Mouse (Mus musculus) olfactory bulb, adult 2 months (tissue): ENCODE measurements around the gene Rbfox2. TPM values are rescaled to one million over a fixed set of nuclear protein-coding genes. Genes with fewer than 3 reads are reported as not detected.
A peak's percentile ranks its signal among the peaks of the same experiment; 100 is the strongest.
"Not testable (repeated sequence)": the region's sequence is repeated elsewhere in the genome, so short reads cannot be mapped to it uniquely, and the experiment has no call there.

Experiments used
- H3K27ac ChIP-seq: fragments of 200-500 bp; 2 replicates; pipeline ENCODE4 v1.5.1; 2012; ENCODE audit warnings: low read depth, low read length; ENCODE audit not compliant: insufficient read depth
- H3K4me1 ChIP-seq: fragments of 200-500 bp; 2 replicates; pipeline ENCODE4 v1.6.1; 2012; ENCODE audit warnings: low read length; ENCODE audit not compliant: control insufficient read depth, insufficient read depth
- H3K4me3 ChIP-seq: fragments of 200-500 bp; 2 replicates; pipeline ENCODE4 v1.5.1; 2012; ENCODE audit warnings: mild to moderate bottlenecking, low read depth, low read length, moderate library complexity; ENCODE audit not compliant: insufficient read depth
- CTCF ChIP-seq: fragments of 200-500 bp; IDR thresholded peaks from 2 replicates; pipeline ENCODE4 v1.5.1; 2012; ENCODE audit warnings: low read depth, mild to moderate bottlenecking, low read length, moderate library complexity; ENCODE audit not compliant: insufficient read depth
- POLR2A ChIP-seq: fragments of 200-500 bp; IDR thresholded peaks from 2 replicates; pipeline ENCODE4 v1.6.1; 2012; ENCODE audit warnings: mild to moderate bottlenecking, low read depth, low read length, moderate library complexity; ENCODE audit not compliant: insufficient read depth
- WGBS: fragments of 180-500 bp; shearing (Covaris S2); methylation state at CpG from one replicate; pipeline ENCODE4 v1.1.7; 2018; 5-methylcytosine and 5-hydroxymethylcytosine counted together
- polyA plus RNA-seq: library from polyadenylated mRNA; stranded (reverse); fragments of >200 nt; gene quantifications from 2 replicates; pipeline ENCODE4 v1.2.4, GENCODE M21; 2012; ENCODE audit warnings: low replicate concordance; ENCODE audit not compliant: missing spikeins, insufficient read depth, insufficient read length

Rbfox2 gene
- polyA plus RNA-seq, 1 experiment, result 46.1 TPM

DNA sequence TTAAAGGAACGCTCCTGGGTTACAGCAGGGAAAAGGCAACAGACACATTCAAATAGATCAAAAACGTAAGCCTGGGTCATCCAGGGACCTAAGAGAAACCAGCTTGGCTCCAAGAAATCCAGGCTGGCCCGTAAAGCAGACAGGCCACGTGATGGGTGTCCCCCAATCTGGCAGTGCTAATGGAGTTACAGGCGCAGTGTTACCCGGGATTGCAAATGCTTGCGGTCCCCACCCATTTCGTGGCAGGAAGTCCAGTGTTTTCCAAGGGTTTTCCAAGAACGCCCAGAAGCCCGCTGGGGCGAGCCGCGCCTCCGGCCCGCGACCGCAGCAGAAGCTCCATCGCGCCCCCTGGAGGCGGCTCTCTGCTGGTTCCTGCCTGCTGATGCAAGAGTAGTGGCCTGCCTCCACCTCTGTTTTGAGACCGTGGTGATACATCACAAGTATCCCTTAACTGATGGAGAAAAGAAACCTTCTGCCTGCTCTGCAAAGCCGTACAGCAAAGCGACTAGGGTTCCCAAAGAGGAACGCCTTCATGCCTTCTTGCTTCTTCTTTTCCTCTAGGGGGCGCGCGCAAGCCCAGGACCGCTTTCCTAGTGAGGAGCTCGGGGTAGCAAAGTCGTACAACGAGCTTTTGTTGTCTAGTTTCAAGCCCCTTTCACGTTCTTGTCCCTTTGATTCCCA is 29.6 kb upstream of the Rbfox2 start:
- H3K4me3 ChIP-seq, result peak overlapping the region; percentile 46
- TF ChIP-seq POLR2A (no peak), CTCF (peak; percentile 100)
- WGBS, result 3% methylated on average over 32 of the region's 32 CpGs
- peak overlapping the region; percentile 20 for H3K27ac ChIP-seq
- H3K4me1 ChIP-seq, result peaks cover 17% of the 10 kb centered on the region

GRCm38 (mm10) chr15:77335185-77335584 is 28.4 kb upstream of the Rbfox2 start:
- H3K4me3 ChIP-seq, H3K27ac ChIP-seq: not testable (repeated sequence)
- WGBS, result 97% methylated on average over 3 of the region's 3 CpGs
- H3K4me1 ChIP-seq, result peaks cover 17% of the 10 kb centered on the region

GRCm38 (mm10) chr15:77332272-77332991 is 25.6 kb upstream of the Rbfox2 start:
- WGBS, result 19% methylated on average over 7 of the region's 7 CpGs
- Histone ChIP-seq H3K4me3 (no peak overlapping the region), H3K4me1 (peaks cover 13% of the 10 kb centered on the region), H3K27ac (0 out of 2 replicates have a peak overlapping the region, but pooled peaks have one; percentile 15)
- TF ChIP-seq POLR2A (no peak), CTCF (no peak)

- WGBS, result 80% methylated on average over 4 of the region's 4 CpGs
- TF ChIP-seq CTCF (no peak), POLR2A (no peak)
These were observed 24.6 kb upstream of the Rbfox2 start for GRCm38 (mm10) chr15:77331444-77331843.

DNA sequence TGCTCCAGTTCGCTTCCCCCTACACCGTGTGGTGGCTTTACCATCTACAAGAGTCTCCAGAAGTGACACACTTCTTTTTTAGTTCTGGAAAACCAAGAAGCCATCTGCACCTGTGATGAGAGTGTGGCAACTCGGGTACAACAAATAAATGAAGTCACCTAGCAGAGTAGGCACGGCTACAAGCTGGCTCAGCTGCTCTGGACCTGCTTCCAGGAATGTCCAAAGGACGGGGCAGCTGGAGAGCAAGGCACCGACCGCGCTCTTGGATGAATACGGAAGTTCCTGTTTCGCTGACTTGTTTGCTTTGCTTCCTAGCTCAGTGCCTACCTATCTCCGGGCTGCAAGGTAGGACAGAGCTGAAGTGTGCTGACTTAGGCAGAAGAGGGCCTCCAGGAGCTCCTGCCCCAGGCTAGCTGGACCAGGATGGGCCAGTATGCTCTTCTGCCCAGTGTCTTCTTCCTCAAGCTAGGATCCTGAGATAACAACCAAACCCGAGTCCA is 22.9 kb upstream of the Rbfox2 start:
- WGBS, result 84% methylated on average over 12 of the region's 12 CpGs
- TF ChIP-seq CTCF (no peak), POLR2A (no peak)
- peaks cover 3% of the 10 kb centered on the region for H3K4me1 ChIP-seq
- no peak overlapping the region for H3K27ac ChIP-seq
- H3K4me3 ChIP-seq, result no peak overlapping the region

More at GRCm38 (mm10) chr15:77331444-77331843, 24.6 kb upstream of the Rbfox2 start:
- Histone ChIP-seq H3K27ac (no peak overlapping the region), H3K4me1 (peaks cover 7% of the 10 kb centered on the region), H3K4me3 (no peak overlapping the region)

GRCm38 (mm10) chr15:77326361-77326760 is 19.6 kb upstream of the Rbfox2 start:
- Histone ChIP-seq H3K27ac (no peak overlapping the region), H3K4me1 (no peaks in the 10 kb centered on the region), H3K4me3 (no peak overlapping the region)
- TF ChIP-seq CTCF (no peak), POLR2A (no peak)
- 73% methylated on average over 4 of the region's 4 CpGs for WGBS

DNA sequence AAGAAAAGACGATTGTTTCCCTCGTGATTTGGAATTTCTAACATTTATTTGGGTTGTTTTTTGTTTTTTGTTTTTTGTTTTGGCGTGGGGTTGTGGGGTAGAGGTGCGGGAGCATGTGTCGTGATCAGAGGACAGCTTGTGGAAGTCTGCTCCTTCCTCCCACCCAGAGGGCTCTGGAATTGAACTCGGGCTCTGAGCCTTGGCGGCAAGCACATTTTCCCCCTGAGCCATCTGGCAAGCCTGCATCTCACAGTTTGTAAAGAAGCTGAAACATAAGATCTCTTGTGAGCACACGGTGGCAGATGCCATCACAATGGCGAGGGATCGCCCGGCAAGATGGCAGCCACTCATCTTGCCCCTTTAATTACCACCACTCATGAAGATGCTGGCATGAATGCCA is 17.6 kb upstream of the Rbfox2 start:
- H3K4me3 ChIP-seq, result no peak overlapping the region
- TF ChIP-seq CTCF, result no peak
- TF ChIP-seq POLR2A, result no peak
- H3K4me1 ChIP-seq, result no peaks in the 10 kb centered on the region
- WGBS, result 84% methylated on average over 11 of the region's 11 CpGs
- H3K27ac ChIP-seq, result no peak overlapping the region

DNA sequence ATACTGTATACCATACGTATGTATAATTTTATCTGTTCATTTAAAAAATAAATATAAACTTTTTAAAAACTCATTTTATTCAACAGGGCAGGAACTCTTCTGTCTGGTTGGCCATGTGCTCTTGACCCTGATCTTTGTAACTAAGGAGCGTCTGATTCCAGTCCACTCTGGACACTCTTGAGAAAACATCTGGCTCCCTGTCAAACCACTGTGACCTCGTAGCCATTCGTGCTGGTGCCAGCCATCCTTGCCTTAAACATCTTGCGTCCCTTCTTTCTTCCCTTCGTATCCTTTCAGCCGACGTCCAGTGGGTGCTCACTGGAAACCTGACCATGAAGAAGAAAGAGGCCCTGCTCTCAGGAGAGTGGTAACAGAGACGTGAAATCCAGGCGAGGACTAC is 16.4 kb upstream of the Rbfox2 start:
- WGBS, result 86% methylated on average over 10 of the region's 10 CpGs
- Histone ChIP-seq H3K4me3 (no peak overlapping the region), H3K4me1 (no peaks in the 10 kb centered on the region), H3K27ac (no peak overlapping the region)
- TF ChIP-seq POLR2A (no peak), CTCF (no peak)

DNA sequence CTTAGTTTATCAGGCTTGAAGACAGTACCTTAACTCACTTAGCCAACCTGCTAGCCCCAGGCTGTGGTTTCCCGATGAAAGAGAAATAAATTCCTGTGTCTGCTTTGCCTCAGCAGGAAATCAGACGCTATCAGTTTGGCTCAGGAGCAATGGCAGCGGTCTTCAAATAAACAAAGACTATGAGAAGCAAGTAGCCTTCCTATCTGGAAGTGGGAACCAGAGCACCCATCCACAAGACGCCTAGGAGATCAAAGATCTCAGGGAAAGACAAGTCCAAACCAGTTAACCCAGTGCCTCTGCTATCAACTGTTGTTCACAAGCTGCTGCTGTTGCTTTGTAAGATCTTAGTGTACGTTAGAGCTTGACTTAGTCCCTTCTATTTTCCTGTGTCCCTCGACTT is 6.9 kb upstream of the Rbfox2 start:
- no peak overlapping the region for H3K4me3 ChIP-seq
- WGBS, result 60% methylated on average over 6 of the region's 6 CpGs
- no peak overlapping the region for H3K27ac ChIP-seq
- H3K4me1 ChIP-seq, result peaks cover 12% of the 10 kb centered on the region
- TF ChIP-seq POLR2A (no peak), CTCF (no peak)
